Mouse (Mus musculus): ENCODE data around the gene St6galnac3. TPM values are rescaled to one million over a fixed set of nuclear protein-coding genes. Genes with fewer than 3 reads are reported as not detected.

The St6galnac3 gene
- polyA plus RNA-seq, 1 experiment from 2014 or later: 10.5 TPM

- Histone ChIP-seq H3K4me1 (ENCODE audit: control insufficient read depth, low read depth, low read length) (no peaks in the 10 kb centered on the region), H3K27ac (ENCODE audit: low read length) (no peak overlapping the region), H3K9me3 (replicated peaks; ENCODE audit: control insufficient read depth, low read length) (no peaks in the 10 kb centered on the region), H3K9ac (ENCODE audit: low read depth, low read length) (no peak overlapping the region), H3K4me2 (ENCODE audit: low read depth, low read length) (no peak overlapping the region), H3K4me3 (ENCODE audit: low read depth, low read length) (no peak overlapping the region), H3K36me3 (ENCODE audit: control insufficient read depth, insufficient read depth) (no peaks in the 10 kb centered on the region), H3K27me3 (ENCODE audit: control insufficient read depth, insufficient read depth, low read depth, low read length) (no peaks in the 10 kb centered on the region)
- no peak for ATAC-seq (ENCODE audit: low read depth)
- WGBS (ENCODE audit: insufficient replicate concordance): 63% methylated on average over 2 of the region's 2 CpGs
Measured at GRCm38 (mm10) chr3:153188224-153188623, 536.8 kb downstream of the St6galnac3 start.

- H3K36me3 ChIP-seq (ENCODE audit: control insufficient read depth, insufficient read depth): no peaks in the 10 kb centered on the region
- H3K27ac ChIP-seq (ENCODE audit: low read length): no peak overlapping the region
- H3K9ac ChIP-seq (ENCODE audit: low read depth, low read length): no peak overlapping the region
- ATAC-seq (ENCODE audit: low read depth): no peak
- no peak overlapping the region for H3K4me2 ChIP-seq (ENCODE audit: low read depth, low read length)
- H3K9me3 ChIP-seq (replicated peaks; ENCODE audit: control insufficient read depth, low read length): no peaks in the 10 kb centered on the region
- no peaks in the 10 kb centered on the region for H3K27me3 ChIP-seq (ENCODE audit: control insufficient read depth, insufficient read depth, low read depth, low read length)
- H3K4me1 ChIP-seq (ENCODE audit: control insufficient read depth, low read depth, low read length): no peaks in the 10 kb centered on the region
- WGBS (ENCODE audit: insufficient replicate concordance): 54% methylated on average over 3 of the region's 3 CpGs
- no peak overlapping the region for H3K4me3 ChIP-seq (ENCODE audit: low read depth, low read length)
Measured at GRCm38 (mm10) chr3:153185117-153185516, 539.9 kb downstream of the St6galnac3 start.

DNA sequence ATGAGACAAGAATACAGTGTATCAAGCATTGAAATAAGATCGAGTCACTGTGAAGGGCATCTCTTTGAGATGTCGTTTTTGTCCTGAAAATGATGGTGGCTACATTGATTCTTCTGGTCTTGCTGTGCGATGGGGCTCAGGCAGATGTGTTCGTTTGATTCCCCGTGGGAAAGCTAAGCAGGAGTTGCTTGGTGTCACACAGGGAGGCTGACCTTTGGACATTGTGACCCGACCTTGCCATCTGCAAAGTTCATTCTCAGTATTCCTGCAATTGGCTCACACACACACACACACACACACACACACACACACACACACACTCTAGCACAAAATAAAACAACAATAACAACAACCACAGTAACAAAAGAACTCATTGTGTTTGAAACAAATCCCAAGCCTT is 543.7 kb downstream of the St6galnac3 start:
- Histone ChIP-seq H3K36me3 (ENCODE audit: control insufficient read depth, insufficient read depth) (no peaks in the 10 kb centered on the region), H3K4me1 (ENCODE audit: control insufficient read depth, low read depth, low read length) (no peaks in the 10 kb centered on the region), H3K4me3 (ENCODE audit: low read depth, low read length) (no peak overlapping the region), H3K9me3 (replicated peaks; ENCODE audit: control insufficient read depth, low read length) (no peaks in the 10 kb centered on the region), H3K9ac (ENCODE audit: low read depth, low read length) (no peak overlapping the region), H3K27me3 (ENCODE audit: control insufficient read depth, insufficient read depth, low read depth, low read length) (no peaks in the 10 kb centered on the region), H3K4me2 (ENCODE audit: low read depth, low read length) (no peak overlapping the region), H3K27ac (ENCODE audit: low read length) (no peak overlapping the region)
- 58% methylated on average over 6 of the region's 6 CpGs for WGBS (ENCODE audit: insufficient replicate concordance)
- ATAC-seq (ENCODE audit: low read depth): no peak

- Histone ChIP-seq H3K4me2 (ENCODE audit: low read depth, low read length) (no peak overlapping the region), H3K27ac (ENCODE audit: low read length) (no peak overlapping the region), H3K27me3 (ENCODE audit: control insufficient read depth, insufficient read depth, low read depth, low read length) (no peaks in the 10 kb centered on the region), H3K9me3 (replicated peaks; ENCODE audit: control insufficient read depth, low read length) (no peaks in the 10 kb centered on the region), H3K9ac (ENCODE audit: low read depth, low read length) (no peak overlapping the region), H3K4me3 (ENCODE audit: low read depth, low read length) (no peak overlapping the region), H3K4me1 (ENCODE audit: control insufficient read depth, low read depth, low read length) (no peaks in the 10 kb centered on the region), H3K36me3 (ENCODE audit: control insufficient read depth, insufficient read depth) (no peaks in the 10 kb centered on the region)
- no peak for ATAC-seq (ENCODE audit: low read depth)
- WGBS (ENCODE audit: insufficient replicate concordance): 48% methylated on average over 4 of the region's 4 CpGs
Measured at GRCm38 (mm10) chr3:153176749-153177148, 548.2 kb downstream of the St6galnac3 start.

GRCm38 (mm10) chr3:153176325-153176724 is 548.6 kb downstream of the St6galnac3 start:
- 53% methylated on average over 6 of the region's 6 CpGs for WGBS (ENCODE audit: insufficient replicate concordance)
- no peaks in the 10 kb centered on the region for H3K9me3 ChIP-seq (replicated peaks; ENCODE audit: control insufficient read depth, low read length)
- no peaks in the 10 kb centered on the region for H3K36me3 ChIP-seq (ENCODE audit: control insufficient read depth, insufficient read depth)
- H3K27ac ChIP-seq (ENCODE audit: low read length): no peak overlapping the region
- no peak overlapping the region for H3K4me2 ChIP-seq (ENCODE audit: low read depth, low read length)
- H3K9ac ChIP-seq (ENCODE audit: low read depth, low read length): no peak overlapping the region
- no peaks in the 10 kb centered on the region for H3K4me1 ChIP-seq (ENCODE audit: control insufficient read depth, low read depth, low read length)
- ATAC-seq (ENCODE audit: low read depth): no peak
- H3K27me3 ChIP-seq (ENCODE audit: control insufficient read depth, insufficient read depth, low read depth, low read length): no peaks in the 10 kb centered on the region
- H3K4me3 ChIP-seq (ENCODE audit: low read depth, low read length): no peak overlapping the region

DNA sequence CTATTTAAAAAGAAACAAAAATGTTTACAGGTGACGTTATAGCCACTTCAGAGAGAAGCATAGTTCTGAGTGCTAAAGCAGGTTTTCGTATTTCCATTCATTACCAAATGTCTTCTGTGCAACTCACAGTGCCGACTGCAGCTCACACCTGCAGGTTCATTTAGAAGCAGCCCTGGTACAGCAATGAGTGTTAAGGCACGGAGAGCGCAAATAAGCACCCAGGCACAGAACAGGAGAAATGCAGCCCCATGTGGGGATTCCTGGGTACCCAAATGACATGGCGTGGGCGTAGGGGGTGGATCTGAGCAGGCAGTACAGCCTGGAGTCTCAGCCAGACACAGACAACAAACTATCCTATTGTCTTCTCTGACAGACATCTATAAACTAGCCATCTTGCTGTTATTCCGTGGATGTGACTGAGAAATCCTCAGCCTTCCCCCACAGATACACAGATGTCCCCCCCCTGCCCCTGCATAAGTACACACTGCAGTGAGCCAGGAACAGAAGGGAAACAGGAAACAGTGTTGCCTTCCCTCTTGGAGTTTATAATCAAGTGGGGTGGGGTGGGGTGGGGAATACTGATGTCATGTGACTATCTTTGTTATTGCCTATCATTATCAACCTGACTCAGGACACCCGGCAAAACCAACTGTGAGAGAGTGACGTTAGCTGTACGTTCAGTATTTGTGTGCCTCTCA is 550.5 kb downstream of the St6galnac3 start:
- Histone ChIP-seq H3K4me1 (ENCODE audit: control insufficient read depth, low read depth, low read length) (no peaks in the 10 kb centered on the region), H3K9me3 (replicated peaks; ENCODE audit: control insufficient read depth, low read length) (no peaks in the 10 kb centered on the region), H3K4me3 (ENCODE audit: low read depth, low read length) (no peak overlapping the region), H3K27me3 (ENCODE audit: control insufficient read depth, insufficient read depth, low read depth, low read length) (no peaks in the 10 kb centered on the region), H3K27ac (ENCODE audit: low read length) (no peak overlapping the region), H3K36me3 (ENCODE audit: control insufficient read depth, insufficient read depth) (no peaks in the 10 kb centered on the region), H3K9ac (ENCODE audit: low read depth, low read length) (no peak overlapping the region), H3K4me2 (ENCODE audit: low read depth, low read length) (no peak overlapping the region)
- no peak for ATAC-seq (ENCODE audit: low read depth)
- 66% methylated on average over 11 of the region's 11 CpGs for WGBS (ENCODE audit: insufficient replicate concordance)

- no peak overlapping the region for H3K4me2 ChIP-seq (ENCODE audit: low read depth, low read length)
- no peak for ATAC-seq (ENCODE audit: low read depth)
- H3K9me3 ChIP-seq (replicated peaks; ENCODE audit: control insufficient read depth, low read length): no peaks in the 10 kb centered on the region
- H3K27me3 ChIP-seq (ENCODE audit: control insufficient read depth, insufficient read depth, low read depth, low read length): no peaks in the 10 kb centered on the region
- no peaks in the 10 kb centered on the region for H3K4me1 ChIP-seq (ENCODE audit: control insufficient read depth, low read depth, low read length)
- no peak overlapping the region for H3K4me3 ChIP-seq (ENCODE audit: low read depth, low read length)
- no peak overlapping the region for H3K27ac ChIP-seq (ENCODE audit: low read length)
- H3K36me3 ChIP-seq (ENCODE audit: control insufficient read depth, insufficient read depth): no peaks in the 10 kb centered on the region
- WGBS (ENCODE audit: insufficient replicate concordance): 54% methylated on average over 2 of the region's 2 CpGs
- no peak overlapping the region for H3K9ac ChIP-seq (ENCODE audit: low read depth, low read length)
Measured at GRCm38 (mm10) chr3:153173567-153173966, 551.4 kb downstream of the St6galnac3 start.

DNA sequence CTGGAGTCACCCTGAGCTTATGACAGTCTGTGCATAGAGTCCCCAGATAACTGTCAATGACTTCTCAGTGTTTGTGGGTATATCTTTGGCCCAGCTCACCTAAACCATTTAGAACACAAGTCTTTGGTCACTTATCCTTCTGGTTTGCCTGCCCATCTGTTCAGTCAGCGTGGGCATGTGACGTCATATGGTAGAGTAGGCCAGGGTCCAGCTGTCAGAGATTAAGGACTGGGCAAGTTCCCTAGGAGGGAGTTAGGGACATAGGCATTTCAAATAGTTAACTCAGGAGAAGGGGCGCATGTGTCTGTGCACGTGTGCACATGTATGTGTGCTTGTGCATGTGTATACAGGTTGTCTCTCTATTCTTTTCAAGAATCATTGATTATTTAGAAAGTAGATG is 554.8 kb downstream of the St6galnac3 start:
- H3K4me2 ChIP-seq (ENCODE audit: low read depth, low read length): no peak overlapping the region
- H3K4me1 ChIP-seq (ENCODE audit: control insufficient read depth, low read depth, low read length): no peaks in the 10 kb centered on the region
- no peak for ATAC-seq (ENCODE audit: low read depth)
- H3K27ac ChIP-seq (ENCODE audit: low read length): no peak overlapping the region
- H3K9me3 ChIP-seq (replicated peaks; ENCODE audit: control insufficient read depth, low read length): no peaks in the 10 kb centered on the region
- H3K4me3 ChIP-seq (ENCODE audit: low read depth, low read length): no peak overlapping the region
- H3K27me3 ChIP-seq (ENCODE audit: control insufficient read depth, insufficient read depth, low read depth, low read length): no peaks in the 10 kb centered on the region
- H3K9ac ChIP-seq (ENCODE audit: low read depth, low read length): no peak overlapping the region
- WGBS (ENCODE audit: insufficient replicate concordance): 73% methylated on average over 4 of the region's 4 CpGs
- H3K36me3 ChIP-seq (ENCODE audit: control insufficient read depth, insufficient read depth): no peaks in the 10 kb centered on the region

- no peaks in the 10 kb centered on the region for H3K4me1 ChIP-seq (ENCODE audit: control insufficient read depth, low read depth, low read length)
- 71% methylated on average over 11 of the region's 11 CpGs for WGBS (ENCODE audit: insufficient replicate concordance)
- H3K27me3 ChIP-seq (ENCODE audit: control insufficient read depth, insufficient read depth, low read depth, low read length): no peaks in the 10 kb centered on the region
- H3K27ac ChIP-seq (ENCODE audit: low read length): no peak overlapping the region
- H3K9ac ChIP-seq (ENCODE audit: low read depth, low read length): no peak overlapping the region
- no peaks in the 10 kb centered on the region for H3K9me3 ChIP-seq (replicated peaks; ENCODE audit: control insufficient read depth, low read length)
- no peak overlapping the region for H3K4me2 ChIP-seq (ENCODE audit: low read depth, low read length)
- ATAC-seq (ENCODE audit: low read depth): no peak
- no peak overlapping the region for H3K4me3 ChIP-seq (ENCODE audit: low read depth, low read length)
- no peaks in the 10 kb centered on the region for H3K36me3 ChIP-seq (ENCODE audit: control insufficient read depth, insufficient read depth)
Measured at GRCm38 (mm10) chr3:153169744-153170143, 555.2 kb downstream of the St6galnac3 start.
